Mouse (Mus musculus) kidney, adult 2 months (tissue): ENCODE results near the gene Dcp1a.

Source experiments
- CTCF ChIP-seq: fragments of 200-500 bp; conservative IDR thresholded peaks from 2 replicates; pipeline ENCODE4 v1.5.1; 2011; ENCODE audit warnings: low read depth, mild to moderate bottlenecking, control low read depth, low read length, moderate library complexity, mixed read lengths; ENCODE audit not compliant: insufficient read depth, insufficient read length
- POLR2A ChIP-seq: fragments of 200-500 bp; IDR thresholded peaks from one replicate; pipeline ENCODE4 v1.6.1; 2011; ENCODE audit warnings: low read depth, low read length, control low read depth

GRCm38 (mm10) chr14:30439915-30440314 is 39.4 kb upstream of the Dcp1a start:
- TF ChIP-seq POLR2A, result no peak
- no peak for TF ChIP-seq CTCF
